Mouse (Mus musculus) cerebellum, postnatal 36 days (tissue): Measurements from ENCODE around the gene Pard3.

Source experiments
- DNase-seq, 2 experiments: peaks; one replicate each; pipeline ENCODE4 v3.0.0; 2021 to 2022; ENCODE audit warnings: mixed read lengths in 2 of 2

The Pard3 gene

GRCm38 (mm10) chr8:127569212-127569611 is 505.5 kb downstream of the Pard3 start:
- DNase-seq: no peak

DNA sequence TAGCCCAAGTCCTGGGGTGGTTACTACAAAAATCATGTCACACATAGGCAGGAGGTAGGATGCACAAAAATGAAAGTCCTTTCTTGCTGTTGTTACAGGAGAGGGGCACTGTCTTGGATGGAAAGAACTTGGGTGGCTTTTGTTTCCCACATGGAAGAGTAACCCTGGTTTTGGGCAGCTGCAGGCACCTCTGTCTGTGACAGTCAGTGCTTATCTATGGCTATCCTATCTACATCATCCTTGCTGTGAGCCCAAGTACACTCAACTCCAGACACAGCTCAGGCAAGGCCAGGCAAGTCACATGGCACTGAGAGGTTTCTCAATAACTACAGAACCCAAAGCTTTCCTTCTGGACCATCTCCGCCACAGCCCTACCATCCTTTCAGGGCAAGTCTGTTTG is 506.8 kb downstream of the Pard3 start:
- no peak for DNase-seq

DNA sequence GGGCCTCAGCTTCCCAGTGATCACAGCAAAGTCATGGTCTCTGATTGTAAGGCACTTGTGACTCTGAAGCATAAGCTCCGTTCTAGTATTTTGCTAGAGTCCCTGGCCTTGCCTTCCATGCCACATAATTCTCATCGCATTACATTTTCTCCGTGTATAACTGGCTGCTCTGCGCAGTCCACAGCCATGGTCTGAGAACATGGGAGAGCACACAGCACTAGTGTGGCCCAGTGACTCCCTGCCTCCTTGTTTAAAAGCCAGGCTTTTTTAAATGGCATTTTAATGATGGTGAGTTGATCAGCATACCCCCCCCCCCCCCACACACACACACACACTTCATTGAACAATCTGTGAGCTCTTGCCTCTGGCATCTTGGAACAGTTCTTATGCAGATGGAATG is 508.8 kb downstream of the Pard3 start:
- DNase-seq: no peak

GRCm38 (mm10) chr8:127576657-127577056 is 513.0 kb downstream of the Pard3 start:
- no peak for DNase-seq

GRCm38 (mm10) chr8:127577656-127578055 is 514.0 kb downstream of the Pard3 start:
- no peak for DNase-seq

DNA sequence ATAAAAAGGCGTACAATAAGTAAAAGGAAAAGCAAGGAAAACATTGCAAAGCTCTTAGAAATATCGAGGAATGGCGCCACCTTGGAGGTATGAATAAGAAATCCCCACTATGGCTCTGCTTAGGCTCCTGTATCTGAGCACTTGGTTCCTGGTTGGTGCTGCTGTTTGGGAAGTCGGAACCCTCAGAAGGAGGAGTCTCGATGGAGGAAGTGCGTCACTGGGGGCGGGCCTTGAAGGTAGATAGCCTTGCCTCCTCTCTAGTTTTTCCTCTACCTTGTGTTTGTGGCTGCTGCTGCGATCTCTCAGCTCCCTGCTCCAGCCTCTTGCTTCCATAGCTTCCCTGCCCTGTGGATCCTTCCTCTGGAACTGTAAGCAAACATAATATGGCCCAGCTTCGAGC is 515.7 kb downstream of the Pard3 start:
- no peak for DNase-seq

GRCm38 (mm10) chr8:127583429-127583828 is 519.7 kb downstream of the Pard3 start:
- no peak for DNase-seq

- DNase-seq: no peak
These were observed 521.9 kb downstream of the Pard3 start for GRCm38 (mm10) chr8:127585618-127586017.

DNA sequence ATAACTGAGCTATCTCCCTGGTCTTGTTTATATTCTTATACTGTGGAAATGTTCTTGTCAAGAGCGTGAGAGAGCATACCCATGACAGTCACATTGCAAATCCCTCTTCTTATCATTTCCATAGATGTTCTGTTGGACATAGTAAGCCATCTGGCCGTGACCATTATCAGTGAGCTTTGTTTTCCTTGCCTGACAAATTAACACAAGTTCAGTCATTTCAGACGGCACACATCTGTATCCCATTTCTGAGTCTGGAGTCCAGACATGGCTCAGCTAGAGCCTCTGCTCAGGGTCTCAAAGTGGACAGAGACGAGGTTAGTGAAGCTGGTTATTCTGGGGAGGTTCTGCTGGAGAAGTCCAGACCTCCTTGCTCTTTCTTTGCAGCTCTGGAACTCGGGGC is 523.0 kb downstream of the Pard3 start:
- DNase-seq: no peak

DNA sequence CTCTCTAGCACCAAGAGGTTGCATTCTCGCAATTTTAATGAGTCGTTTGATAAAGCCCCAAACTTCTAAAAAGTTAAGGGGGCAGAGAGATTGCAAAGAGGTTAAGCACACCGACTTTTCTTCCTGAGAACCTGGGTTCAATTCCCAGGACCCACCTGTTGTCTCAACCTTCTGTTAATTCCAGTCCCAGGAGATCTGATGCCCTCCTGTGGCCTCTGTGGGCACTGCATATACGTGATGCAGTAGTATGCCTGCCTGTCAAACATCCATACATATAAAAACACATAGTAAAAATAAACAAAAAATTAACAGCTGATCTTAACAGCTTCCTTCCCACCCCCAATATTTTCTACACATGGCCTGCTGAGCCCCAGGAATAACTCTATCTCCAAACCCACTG is 524.6 kb downstream of the Pard3 start:
- peak; percentile 32 to 33 for DNase-seq

DNA sequence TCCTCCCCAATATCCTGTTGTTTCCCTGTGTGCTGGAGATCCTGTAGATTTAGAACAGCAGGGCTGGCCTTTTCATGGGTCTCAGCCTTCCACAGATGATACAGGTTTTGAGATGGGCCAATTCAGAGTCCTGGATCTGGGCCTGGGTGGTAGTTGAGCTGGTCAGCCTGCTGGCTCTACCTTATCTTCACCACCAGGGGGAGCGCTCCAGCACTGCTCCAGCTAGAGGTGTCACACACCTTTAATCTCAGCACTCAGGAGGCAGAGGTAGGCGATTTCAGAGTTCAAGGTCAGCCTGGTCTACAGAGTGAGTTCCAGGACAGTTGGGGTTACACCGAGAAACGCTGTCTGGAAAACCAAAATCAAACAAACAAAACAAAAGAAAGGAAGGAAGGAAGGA is 525.6 kb downstream of the Pard3 start:
- peak; percentile 38 to 40 for DNase-seq

GRCm38 (mm10) chr8:127590674-127591186 is 527.0 kb downstream of the Pard3 start:
- DNase-seq: no peak

DNA sequence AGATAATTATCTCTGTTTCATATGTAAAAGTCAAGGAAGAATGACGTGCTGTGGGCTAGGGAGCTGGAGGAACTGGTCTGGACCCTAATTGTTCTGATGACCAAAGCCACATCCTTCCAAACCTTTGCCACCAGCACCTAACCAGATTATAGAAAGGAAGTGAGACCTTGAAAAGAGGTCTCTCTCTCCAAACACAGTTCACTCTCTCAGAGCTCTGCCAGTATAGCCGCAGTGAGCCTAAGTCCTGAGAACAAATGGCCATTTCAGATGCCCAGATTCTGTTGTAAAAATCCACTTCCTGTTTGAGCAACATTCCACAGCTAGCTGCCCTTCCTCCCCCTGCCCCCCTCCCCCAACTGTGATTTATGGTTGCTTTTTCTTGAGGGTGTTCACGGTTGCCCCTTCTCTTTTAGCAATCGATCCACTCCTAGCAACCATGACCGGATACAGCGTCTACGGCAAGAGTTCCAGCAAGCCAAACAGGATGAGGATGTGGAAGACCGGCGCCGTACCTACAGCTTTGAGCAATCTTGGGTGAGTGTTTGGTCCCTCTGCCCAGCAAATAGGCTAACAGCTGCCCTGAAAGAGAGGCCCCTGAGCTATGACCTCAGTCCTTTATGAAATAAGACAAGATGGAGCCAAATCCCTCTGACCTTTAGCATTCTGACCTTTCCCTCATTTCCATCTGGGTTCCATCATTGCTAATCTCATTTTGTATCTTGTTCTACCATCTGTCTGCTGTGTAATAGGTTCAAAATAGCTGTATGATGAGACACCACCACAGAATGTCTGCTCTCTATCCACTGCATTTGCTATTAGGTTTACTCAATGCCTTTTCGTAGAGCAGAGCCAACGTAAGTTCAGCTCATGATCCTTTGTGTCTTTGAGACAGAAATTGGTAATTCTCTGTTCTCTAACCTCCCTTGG is 529.2 kb downstream of the Pard3 start:
- DNase-seq: no peak

GRCm38 (mm10) chr8:127600641-127601040 is 536.9 kb downstream of the Pard3 start:
- no peak for DNase-seq

DNA sequence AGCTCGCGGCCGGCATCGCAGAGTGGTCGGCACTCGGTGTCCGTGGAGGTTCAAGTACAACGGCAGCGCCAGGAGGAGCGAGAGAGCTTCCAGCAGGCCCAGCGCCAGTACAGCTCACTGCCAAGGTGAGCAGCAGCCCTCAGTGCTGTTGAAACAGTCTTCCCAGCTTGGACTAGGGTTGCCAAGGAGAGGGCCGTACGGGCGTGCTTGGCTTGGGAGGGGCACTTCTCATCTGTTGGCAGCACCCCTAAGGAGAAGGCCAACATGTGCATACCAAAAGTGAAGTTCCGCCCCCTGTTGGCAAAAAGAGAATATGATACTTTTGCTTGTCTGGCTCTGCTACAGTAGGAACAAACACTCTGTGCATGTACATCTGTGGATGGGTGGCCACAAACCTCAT is 539.4 kb downstream of the Pard3 start:
- DNase-seq: peak; percentile 45 to 55

GRCm38 (mm10) chr8:127608541-127609270 is 545.0 kb downstream of the Pard3 start:
- no peak for DNase-seq

- DNase-seq: no peak
These were observed 545.6 kb downstream of the Pard3 start for GRCm38 (mm10) chr8:127609316-127609715.

DNA sequence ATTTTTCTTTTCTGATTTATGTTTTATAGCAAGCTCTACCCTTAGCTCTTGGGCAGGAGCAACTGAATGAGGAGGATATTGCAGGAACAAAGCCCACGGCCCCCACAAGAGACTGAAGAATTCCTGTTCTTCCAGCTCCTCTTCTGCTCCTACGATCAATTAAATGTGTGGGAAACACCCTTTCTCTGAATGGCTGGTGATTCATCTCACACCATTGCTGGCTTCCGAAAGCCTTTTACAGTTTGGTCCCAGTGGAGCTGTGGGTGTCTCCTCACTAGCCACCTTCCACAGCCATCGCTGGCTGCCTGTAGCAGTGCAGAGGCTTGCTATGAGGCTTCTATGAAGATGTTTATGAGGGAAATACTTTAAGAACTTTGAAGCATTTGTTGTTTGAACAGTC is 550.5 kb downstream of the Pard3 start:
- DNase-seq: no peak

GRCm38 (mm10) chr8:127616681-127617080 is 553.0 kb downstream of the Pard3 start:
- DNase-seq: no peak

DNA sequence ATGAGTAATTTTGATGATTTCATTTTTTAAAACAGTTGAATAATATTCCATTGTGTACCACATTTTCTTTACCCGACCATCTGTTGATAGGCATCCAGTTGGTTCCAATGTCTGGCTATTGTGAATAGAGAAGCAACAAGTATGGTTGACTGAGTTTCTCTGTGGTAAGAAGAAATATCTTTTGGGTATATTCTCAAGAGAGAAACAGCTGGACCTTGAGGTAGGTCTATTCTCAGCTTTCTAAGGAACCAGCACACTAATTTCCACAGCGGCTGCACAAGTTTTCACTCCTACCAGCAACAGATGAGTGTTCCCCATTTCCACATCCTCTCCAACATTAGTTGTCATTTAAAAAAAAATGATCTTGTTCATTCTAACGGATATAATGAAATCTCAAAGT is 558.4 kb downstream of the Pard3 start:
- DNase-seq: no peak

DNA sequence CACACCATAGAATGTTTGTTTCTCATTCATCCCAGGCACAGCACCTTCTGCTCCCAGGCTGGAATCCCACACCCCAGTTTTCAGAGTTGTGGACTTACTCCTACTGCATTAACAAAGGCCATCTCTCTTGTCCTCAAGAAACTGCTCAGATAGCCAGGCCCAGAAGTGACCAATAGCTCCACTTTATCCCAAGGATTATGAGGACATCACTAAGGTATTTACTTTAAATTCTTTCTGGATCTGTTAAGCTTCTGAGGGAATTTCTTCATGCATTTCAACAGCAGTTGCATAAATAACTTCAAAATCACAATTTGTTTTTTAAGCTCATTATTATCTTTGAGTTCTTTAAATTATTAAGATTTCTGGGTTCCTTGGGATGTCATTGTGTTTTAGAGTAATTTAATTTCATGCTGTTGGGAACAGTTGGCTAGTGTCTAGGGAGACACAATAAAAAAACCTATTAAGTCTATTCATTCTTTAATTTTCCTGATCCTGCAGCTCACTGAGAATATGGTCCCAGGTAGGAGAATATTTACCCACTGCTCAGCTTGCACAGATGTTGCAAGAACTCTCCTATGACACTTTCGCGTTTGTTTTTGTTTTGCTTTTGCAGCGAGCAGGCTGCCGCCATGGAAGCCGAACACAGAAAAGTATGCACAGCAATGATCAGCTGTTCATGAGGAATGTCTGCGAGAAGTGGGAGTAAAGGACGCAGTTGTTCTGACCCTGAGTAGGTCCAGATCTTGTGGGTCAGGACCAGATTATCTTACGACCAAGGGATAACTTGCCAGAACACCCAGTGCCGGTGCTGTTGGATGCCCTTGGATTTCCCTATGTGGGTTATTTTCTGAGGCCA is 574.8 kb downstream of the Pard3 start:
- no peak for DNase-seq

DNA sequence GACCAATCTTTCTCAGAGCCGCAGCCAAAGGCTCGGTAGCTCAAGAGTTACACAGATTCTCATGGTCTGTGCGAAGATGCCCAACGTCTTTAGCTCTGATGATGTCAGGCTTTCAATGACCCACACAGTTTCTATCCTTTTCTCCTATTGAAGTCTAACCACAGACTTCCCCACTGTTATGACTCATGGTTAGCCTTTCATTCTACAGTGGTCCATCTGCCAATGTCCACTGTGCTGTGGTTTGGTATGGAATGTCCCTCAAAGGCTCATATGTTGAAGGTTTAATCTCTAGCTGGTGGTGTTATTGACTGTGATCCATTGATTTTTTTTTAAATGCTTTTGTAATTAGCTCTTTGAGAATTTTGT is 575.4 kb downstream of the Pard3 start:
- no peak for DNase-seq

DNA sequence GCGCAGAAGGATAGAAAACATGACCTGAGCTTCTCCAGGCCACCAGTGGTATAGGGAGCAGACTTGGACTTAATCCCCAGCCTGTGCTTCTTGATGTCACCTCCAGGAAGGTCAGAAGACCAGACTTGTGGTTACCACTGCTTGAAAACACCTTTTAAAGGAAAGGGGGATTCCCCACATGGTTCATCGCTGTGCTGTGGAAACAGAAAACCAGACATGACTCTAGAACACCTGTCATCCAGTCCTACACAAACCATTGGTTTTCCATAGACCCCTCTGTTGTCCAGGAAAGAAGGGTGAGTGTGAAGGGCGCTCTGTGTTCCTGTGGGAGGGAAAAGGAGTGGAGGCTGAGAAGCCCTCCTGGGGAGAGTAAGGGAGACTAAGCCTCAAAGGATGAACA is 591.9 kb downstream of the Pard3 start:
- DNase-seq: no peak
